Mouse (Mus musculus): ENCODE data around the gene Wls. TPM values are rescaled to one million over a fixed set of nuclear protein-coding genes. Genes with fewer than 3 reads are reported as not detected.

Wls gene
- 10 to 100 TPM; 43.8 to 45.4 TPM for total RNA-seq (2023)

DNA sequence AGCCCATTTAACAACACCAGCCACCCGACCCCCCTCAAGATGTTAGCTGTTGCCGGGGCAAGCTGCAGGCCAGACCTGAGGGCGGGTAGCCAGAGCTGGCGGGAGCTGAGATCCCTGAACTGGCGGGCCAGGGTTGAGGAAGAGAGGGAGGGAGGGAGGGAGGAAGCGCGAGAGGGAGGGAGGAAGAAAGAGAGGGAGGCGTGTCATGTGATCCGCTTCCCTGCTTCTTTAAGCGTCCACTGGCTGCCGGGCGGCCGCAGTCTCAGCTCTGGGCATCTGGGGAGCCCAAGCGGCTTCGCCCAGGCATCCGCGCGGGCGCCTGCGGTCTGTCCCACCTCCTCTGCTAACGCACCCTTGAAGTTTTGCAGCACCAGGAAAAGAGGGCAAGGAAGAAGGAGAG lies at the start of gene Wls:
Gene Wls (plus strand): TSS at position 192 of the 400 bp plus-strand sequence.

Other genes with a start within 250 kb of the Wls start
- gene Rpe65, start 240.5 kb upstream of the Wls start, total RNA-seq (2023): not detected

Measured in neutrophil, adult 59 days (primary cell).